Mouse (Mus musculus) cerebellum, adult 18-20 months (tissue): ENCODE results near the gene Fubp1.
"Not testable (repeated sequence)": the region's sequence is repeated elsewhere in the genome, so short reads cannot be mapped to it uniquely, and the experiment has no call there.

Experiments used
- DNase-seq, 2 experiments: peaks; one replicate each; pipeline ENCODE4 v3.0.0; 2021

The Fubp1 gene

GRCm38 (mm10) chr3:152193635-152194097 is 16.6 kb upstream of the Fubp1 start:
- peak; percentile 82 to 91 for DNase-seq

GRCm38 (mm10) chr3:152197246-152197645 is 13.0 kb upstream of the Fubp1 start:
- DNase-seq, result not testable (repeated sequence)

- DNase-seq, result no peak
These were observed 11.1 kb upstream of the Fubp1 start for GRCm38 (mm10) chr3:152199125-152199524.

GRCm38 (mm10) chr3:152201181-152201580 is 9.0 kb upstream of the Fubp1 start:
- no peak for DNase-seq

- no peak for DNase-seq
These were observed 8.6 kb upstream of the Fubp1 start for GRCm38 (mm10) chr3:152201651-152202050.

- DNase-seq, result no peak
These were observed 7.3 kb upstream of the Fubp1 start for GRCm38 (mm10) chr3:152202942-152203341.

- DNase-seq, result no peak
These were observed 6.8 kb upstream of the Fubp1 start for GRCm38 (mm10) chr3:152203411-152203810.

GRCm38 (mm10) chr3:152203996-152204395 is 6.2 kb upstream of the Fubp1 start:
- no peak for DNase-seq

GRCm38 (mm10) chr3:152204577-152204976 is 5.6 kb upstream of the Fubp1 start:
- DNase-seq, result no peak

GRCm38 (mm10) chr3:152207156-152207555 is 3.1 kb upstream of the Fubp1 start:
- no peak for DNase-seq

- DNase-seq, result no peak
These were observed 1.9 kb upstream of the Fubp1 start for GRCm38 (mm10) chr3:152208096-152208885.

- DNase-seq, result no peak
These were observed 850 bp upstream of the Fubp1 start for GRCm38 (mm10) chr3:152209177-152209966.

- peak; percentile 61 to 77 for DNase-seq
These were observed 638 bp downstream of the Fubp1 start for GRCm38 (mm10) chr3:152210728-152211391.

GRCm38 (mm10) chr3:152211731-152212279 is 1.6 kb downstream of the Fubp1 start:
- DNase-seq, result no peak

- no peak for DNase-seq
These were observed 3.2 kb downstream of the Fubp1 start for GRCm38 (mm10) chr3:152213416-152213815.

GRCm38 (mm10) chr3:152224918-152225317 is 14.7 kb downstream of the Fubp1 start:
- no peak for DNase-seq

GRCm38 (mm10) chr3:152225906-152226305 is 15.7 kb downstream of the Fubp1 start:
- DNase-seq, result no peak

GRCm38 (mm10) chr3:152228843-152229242 is 18.6 kb downstream of the Fubp1 start:
- DNase-seq, result no peak

GRCm38 (mm10) chr3:152229271-152229670 is 19.0 kb downstream of the Fubp1 start:
- DNase-seq, result no peak

- no peak for DNase-seq
These were observed 21.3 kb downstream of the Fubp1 start for GRCm38 (mm10) chr3:152231333-152232100.

- no peak for DNase-seq
These were observed 25.0 kb downstream of the Fubp1 start for GRCm38 (mm10) chr3:152235238-152235637.

GRCm38 (mm10) chr3:152235805-152236204 is 25.6 kb downstream of the Fubp1 start:
- no peak for DNase-seq
